Mouse (Mus musculus) fibroblast of lung, adult 2 months (primary cell): ENCODE measurements around the gene Ankzf1.

Experiments
- DNase-seq: peaks from one replicate; pipeline ENCODE4 v3.0.0-alpha.2; 2011; ENCODE audit warnings: low read depth

The Ankzf1 gene

DNA sequence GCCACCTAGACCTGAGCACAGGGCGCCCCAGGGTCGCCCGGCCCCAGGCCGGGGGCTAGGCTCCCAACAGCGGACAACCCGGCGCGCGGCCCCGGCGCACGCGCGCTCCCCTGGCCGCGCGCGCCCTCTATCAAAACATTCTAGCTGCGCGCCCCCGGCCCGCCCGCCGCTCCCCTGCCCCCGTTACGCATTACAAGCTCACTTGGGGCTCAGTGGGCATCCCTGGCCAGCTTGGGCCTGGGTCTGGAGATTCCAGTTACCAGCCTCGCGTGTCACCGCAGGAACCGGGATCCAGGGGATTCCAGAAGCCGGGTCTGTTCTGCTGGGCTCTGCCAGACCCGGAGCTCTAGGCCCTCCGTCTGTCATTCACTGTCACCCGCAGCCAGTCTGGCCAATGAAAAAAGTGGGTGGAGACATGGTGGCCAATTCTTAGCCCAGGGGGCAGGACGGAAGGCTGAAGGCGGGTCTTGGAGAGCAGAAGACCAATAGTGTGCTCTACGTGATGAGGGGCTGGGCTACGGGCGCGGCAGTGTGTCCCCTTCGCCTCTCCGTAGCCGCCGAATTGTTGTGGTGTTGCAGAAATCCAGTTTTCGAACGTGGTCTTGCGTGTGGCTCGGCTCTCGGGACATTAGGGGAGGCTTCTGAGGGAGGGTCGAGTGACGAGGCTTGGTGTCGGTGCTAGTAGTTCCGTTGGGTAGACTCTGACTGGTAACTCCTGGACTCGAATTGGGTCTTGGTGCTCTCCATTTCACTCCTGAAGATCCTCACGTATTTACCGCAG, at the start of gene Ankzf1, which contains the start of gene Atg9a:
Gene Ankzf1, plus strand, starts transcription at position 530 of the 781 bp plus-strand sequence.
Gene Atg9a, minus strand, starts transcription at position 575 of the 781 bp plus-strand sequence.
- DNase-seq = peak; percentile 98

DNA sequence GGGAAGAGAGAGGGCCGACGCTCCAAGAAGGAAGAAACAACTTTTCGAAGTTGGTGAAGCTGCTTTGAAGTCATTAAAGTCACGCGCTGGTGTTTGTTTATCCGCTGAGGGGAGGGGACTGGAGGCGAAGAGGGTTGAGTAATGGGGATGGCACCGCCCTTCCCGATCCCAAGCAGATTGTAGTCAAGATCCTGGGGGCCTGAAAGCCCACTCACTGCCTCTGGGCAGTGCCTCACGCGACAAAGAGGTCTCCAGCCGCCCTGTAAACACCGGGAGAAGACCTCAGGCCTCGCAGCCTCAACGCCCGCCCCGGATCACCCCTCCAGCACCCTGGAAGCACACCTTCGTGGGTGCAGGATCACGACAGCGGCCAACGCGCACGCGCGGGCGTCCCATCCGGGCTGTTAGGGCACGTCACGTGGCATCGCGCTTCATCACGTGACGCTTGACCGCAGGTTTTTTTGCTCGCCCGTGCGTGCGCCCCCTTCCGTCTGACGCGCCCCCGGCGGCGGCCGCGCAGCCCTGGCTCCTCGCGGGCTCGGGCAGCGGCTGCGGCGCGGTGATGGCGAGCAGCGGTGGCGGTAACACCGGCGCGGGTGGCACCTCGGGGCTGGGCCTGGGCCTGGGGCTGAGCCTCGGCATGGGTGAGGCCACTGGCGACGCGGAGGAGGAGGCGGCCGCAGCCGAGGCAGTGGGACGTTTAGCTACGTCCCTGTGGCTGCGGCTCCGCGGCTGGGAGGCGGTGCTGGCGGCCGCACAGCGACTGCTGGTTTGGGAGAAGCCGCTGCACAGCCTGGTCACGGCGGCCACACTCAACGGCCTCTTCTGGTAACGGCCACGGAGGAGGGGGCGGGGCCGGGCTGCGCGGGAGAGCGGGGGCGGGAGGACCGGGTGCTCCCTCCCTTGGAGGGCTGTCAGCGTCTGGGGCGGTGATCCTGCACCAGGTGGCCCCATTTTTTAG, 49.4 kb upstream of the Ankzf1 start, which contains the start of the genes Cnppd1 and Retreg2:
Gene Cnppd1, minus strand, starts transcription at position 411 of the 961 bp plus-strand sequence.
Gene Retreg2, plus strand, starts transcription at position 478 of the 961 bp plus-strand sequence.
- DNase-seq = peak; percentile 86

DNA sequence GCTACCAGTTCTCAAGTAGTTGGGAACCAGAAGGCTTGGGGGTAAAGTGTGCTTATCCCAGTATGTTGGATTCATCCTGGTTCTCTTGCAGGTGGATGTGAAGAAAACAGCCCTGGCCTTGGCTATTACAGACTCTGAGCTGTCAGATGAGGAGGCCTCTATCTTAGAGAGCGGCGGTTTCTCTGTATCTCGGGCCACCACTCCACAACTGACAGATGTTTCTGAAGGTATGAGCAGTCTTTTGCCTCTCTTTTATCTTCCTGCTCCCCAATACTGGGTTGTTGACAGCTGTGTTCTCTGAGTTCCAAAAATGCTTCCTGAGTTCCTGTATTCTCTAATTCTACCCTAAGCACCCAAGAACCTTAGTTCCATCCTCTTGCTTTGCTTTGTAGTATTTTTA, 46.4 kb upstream of the Ankzf1 start:
- DNase-seq = no peak

DNA sequence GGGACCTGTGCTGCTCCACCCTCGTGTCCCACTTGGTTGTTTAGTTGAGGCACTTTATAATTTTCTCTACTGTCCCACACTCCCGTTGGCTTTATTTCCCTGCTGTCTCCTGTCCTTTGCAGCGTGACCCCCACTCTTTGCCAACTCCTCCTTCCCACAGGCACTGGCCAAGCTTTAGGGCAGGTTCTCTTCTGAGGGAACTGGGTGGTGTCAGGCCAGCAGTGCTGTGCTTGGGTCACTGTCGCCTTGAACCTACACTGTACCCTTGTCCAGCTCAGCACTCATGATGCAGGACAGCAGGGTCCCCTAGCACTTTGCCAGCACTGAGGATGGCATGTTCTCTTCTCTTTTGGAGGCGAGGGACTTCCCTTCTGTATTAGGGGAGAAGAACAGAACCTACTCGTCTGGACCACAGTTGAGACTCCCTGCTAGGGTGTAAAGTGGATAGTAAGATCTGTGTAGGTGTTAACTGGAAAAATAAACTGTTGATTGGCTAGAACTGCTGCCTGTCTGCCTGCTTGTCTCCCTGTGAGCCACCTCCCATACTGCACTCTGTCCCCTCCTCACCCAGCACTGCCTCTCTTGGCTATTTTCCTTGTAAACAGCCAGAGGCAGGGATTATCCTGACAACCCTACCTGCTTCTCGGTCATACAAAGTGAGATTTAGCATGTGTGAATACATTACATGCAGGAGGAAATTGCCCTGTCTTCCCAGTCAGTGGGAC, 44.4 kb upstream of the Ankzf1 start:
- no peak for DNase-seq

DNA sequence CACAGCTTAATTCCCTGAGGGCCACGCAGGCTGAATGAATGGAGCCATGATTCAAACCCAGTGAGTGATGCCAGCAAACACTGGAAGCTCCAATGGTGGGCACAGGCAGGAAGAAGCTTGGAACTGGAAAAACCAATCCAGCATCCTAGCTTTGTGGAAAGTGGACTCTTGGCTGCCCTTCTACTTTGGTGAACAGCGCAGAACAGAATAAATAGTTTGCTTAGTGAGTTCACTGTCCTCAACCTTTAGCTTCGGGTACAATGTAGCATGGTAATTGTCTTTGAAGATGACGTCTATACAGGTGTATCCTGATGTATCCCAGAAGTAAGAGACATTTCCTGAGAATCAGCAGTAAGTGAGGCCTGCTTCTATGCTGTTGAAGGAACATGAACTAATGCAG, 43.2 kb upstream of the Ankzf1 start:
- no peak for DNase-seq

DNA sequence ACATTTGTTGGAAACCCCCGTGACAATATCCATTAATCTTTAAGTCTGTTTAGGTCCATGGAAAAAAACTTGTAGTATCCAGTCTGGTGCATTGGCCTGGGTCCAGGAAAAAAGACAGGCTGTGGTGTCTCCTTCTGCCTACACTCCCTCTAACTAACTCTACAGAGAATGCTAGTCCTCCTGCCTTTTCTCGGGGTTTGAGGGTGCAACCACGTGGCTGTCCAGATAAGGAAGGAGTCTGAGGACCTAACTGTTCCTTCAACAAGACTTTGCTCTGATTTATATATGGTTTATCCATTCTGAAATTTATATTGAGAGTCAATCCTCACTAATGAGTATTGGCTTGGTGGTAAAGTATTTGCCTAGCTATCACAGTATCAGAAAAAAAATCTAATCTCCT, 36.1 kb upstream of the Ankzf1 start:
- no peak for DNase-seq

DNA sequence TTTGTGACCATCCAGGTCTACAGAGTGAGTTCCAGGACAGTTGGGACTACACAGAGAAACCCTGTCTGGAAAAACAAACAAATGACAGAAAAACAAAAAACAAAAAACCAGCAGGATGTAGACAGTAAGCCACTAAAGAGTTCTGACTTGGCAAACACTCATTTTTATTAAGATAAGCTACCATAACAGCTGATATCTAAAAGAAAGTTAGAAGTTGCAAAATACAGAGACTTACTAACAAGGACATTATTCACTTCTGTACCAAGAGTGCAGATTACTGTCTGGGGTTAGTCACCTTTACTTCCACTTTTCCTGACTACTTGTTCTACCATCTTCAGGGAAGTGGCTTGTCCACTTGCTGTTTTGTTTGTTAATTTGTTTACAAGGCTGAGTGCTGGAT, 33.0 kb upstream of the Ankzf1 start:
- no peak for DNase-seq

DNA sequence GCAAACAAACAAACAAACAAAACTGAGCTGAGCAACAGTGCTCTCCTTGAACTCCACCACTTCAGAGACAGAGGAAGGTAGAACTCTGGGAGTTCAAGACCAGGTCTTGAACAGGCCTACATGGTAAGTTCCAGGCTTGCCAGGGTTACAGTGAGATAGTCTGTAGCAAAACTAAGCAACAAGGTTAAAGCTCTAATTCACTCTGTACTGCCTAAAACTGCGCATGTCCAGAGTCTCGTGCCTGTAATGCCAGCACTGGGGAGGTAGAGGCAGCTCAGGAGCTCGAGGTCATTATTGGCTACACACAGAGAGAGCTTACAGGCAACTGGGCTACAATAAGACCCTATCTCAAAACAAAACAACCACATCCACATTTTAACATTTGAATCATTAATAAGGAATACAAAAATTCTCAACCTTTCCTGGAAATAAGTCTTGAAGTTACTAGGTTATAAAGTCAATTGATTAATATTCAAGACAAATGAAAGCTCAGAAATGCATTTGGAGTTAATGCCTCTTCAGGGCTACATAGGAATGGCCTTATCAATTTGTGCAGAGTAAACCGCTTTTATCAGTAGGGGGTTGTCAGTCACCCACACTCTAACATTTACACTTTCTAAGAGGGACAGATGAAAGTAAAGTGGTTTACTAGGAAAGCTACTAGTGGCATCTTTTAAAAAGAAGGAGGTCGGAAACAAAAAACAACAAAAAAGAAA, 32.3 kb upstream of the Ankzf1 start:
- DNase-seq = no peak

DNA sequence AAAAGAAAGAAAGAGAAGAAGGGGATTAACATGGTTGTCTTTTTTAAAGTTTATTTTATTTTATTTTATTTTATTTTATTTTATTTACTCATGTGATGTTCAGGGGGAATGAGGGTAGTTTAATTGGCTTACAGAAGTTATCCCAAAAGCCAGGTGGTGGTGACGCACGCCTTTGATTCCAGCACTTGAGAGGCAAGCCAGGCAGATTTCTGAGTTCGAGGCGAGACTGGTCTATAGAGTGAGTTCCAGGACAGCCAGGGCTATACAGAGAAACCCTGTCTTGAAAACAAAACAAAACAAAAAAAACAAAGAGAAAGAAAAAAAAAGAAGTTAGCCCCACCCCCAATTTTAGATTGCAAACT, 31.7 kb upstream of the Ankzf1 start:
- DNase-seq = no peak

DNA sequence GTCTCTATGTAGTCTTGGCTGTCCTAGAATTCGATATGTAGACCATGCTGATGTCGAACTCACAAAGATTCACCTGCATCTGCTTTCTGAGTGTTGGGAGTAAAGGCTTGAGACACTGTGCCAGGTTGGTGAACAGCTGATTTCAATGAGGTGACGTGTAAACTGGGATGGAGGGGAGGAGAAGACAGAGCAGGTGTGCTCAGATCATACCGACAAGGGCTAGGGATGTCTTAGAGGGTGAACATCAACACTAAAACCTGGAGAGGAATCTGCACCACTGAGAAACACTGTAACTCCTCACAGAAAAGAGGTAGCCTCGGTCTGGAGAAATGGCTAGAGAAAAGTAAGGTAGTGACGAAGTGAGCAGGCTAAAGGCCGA, 23.9 kb upstream of the Ankzf1 start:
- DNase-seq = no peak

DNA sequence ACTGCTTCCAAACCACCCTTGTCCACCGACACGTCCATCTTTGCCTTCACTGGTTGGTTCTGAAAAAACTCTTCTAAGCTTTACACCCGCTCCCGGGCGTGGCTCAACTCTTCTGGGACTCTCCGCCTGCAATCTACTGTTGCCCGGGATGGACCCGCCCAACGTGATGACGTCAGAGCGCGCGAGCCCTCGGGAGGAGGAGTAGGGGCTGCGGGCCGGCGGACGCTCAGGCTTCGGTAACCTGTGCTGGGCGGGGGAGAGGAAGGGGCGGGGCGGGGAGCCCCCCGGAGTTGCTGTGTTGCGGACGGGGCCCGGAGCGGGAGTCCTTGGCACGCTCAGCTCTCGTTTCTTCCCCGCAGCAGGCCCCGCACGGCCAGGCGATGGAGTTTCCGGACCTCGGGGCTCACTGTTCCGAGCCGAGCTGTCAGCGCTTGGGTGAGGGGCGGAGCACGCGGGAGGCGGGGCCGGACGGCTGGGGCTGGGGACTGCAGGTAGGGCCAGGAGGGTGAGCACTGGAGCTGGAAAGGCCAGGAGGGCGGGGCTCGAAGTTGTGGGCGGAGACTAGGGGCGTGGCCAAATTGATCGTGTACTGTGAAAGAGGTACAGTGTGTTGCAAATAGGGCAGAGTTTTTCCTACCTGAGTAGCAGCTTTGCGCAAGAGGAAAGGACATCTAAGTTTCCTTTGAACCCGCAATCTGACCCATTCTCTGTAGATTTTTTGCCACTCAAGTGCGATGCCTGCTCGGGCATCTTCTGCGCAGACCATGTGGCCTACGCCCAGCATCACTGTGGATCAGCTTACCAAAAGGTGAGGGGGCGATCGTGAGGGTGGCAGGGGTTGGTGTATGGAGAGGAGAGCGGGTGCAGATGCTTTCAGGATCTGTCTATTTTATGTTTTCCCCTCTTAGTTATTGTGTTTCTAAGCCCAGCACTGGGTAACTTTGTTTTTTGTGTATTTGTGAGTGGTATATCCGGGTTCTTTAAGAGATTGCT, 23.2 kb upstream of the Ankzf1 start, which contains the start of gene Zfand2b:
Gene Zfand2b, plus strand, starts transcription at position 175 of the 993 bp plus-strand sequence.
- DNase-seq = peak; percentile 80

DNA sequence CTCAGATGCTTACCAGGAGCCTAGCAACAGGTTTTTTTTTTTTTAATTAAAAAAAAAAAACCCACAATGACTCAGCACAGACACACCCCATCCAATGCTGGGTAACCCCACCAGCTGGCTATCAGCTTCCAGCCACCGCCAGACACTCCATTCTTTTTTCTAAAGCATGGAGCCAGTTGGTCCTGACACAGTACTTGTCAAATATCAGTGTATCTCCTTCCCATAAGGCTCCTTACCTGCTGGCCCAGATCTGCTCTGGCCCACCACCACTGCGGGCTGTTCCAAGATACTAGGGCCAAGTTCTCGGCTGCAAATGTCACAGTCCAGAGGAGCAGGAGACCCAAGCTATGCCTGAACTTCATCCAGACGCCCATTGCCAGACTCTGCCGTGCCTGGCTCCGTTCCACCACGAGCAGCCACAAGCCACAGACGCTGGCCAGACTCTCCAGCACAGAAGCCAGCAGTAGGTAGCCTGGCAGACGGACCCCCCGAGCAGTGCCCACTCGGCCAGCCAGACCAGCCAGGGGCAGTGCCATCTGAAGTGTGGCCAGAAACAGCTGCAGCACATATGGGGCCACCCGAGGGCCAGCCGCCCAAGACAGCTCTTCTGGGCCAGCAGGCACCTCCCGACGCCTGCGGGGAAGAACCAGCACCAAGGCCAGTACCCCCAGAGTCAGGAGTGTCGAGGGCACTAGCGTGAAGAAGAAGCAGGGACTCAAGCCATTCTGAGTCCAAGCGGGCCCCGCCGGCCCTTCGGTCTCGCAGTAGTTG, 12.4 kb upstream of the Ankzf1 start:
- DNase-seq = peak; percentile 68

DNA sequence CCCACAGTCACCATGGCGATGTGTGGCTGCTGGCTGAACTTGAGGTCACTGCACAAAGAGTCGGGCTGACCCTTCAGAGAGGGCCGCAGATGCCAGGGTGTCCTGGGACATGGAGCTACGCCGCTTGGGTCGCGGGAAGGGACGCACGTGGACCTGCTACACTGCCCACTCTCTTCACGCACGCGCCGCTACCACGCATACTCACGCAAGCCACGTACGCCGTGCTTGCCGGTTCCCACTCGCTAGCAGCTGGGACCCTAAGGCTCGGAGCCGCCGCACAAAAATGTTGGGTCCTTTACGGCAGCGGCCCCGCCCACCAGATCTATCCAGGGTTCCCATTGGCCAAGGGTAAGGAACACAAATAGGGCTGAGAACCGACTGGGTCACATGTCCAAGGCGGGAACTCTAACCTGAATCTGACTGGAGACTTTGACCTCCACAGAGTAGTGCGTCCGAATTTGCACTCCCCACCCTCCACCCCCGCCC, 11.8 kb upstream of the Ankzf1 start, which contains the start of gene Abcb6:
Gene Abcb6, minus strand, starts transcription at position 288 of the 486 bp plus-strand sequence.
- peak; percentile 60 for DNase-seq

DNA sequence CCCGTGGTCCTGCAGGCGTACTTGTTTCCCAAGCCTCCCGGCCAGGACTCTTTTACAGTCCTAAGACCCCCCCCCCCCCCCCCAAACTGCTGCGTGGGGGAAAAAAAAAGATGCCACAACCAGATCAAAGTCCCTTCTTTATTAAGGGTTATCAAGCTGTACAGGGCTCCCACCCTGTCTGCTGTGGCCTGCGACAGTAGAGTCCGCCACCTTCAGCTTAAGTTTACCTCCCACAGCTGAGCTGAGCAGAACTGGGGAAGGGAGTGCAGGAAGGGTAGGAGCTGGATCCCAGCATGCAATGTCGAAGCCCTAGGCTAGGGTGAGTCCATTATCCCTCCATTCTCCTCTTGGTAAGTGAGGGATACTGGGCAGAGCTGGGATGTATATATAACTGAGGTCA, 11.2 kb upstream of the Ankzf1 start:
- DNase-seq = no peak

DNA sequence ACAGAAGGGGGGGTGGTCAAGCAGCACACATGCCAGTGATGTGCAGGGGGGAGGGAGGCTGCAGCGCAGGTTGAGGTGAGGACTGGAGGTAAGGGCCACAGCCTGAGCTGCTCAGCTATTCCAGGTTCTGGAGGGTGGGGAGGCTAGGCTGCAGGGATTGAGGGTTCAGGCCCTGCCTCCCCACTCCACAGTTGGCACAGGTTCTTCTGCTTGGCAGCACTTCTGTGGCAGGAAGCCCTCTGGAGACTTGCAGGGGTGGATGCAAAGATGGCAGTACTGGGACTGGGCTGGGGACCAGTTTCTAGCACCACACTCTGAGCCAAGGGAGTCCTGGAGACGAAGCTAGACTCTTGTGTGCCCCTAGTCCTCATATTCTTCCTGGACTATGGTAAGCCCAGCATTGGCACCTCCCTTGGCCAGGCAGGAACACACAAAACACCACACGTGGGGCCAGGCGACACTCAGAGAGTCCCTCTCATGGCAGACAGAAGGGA, 10.5 kb upstream of the Ankzf1 start:
- DNase-seq = no peak

DNA sequence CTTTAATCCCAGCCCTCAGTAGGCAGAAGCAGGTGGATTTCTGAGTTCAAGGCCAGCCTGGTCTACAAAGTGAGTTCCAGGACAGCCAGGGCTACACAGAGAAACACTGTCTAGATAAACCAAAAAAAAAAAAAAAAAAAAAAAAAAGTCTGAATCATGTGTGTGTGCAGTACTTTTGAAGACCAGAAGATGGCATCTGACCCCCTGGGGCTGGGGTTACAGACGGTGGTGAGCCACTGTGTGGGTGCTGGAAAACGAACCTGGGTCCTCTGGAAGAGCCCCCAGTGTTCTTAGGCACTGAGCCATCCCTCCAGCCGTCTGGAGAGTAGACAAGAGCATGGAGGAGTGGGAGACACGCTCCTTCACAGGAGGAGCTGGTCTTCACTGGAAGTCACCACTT, 9.8 kb upstream of the Ankzf1 start:
- no peak for DNase-seq

DNA sequence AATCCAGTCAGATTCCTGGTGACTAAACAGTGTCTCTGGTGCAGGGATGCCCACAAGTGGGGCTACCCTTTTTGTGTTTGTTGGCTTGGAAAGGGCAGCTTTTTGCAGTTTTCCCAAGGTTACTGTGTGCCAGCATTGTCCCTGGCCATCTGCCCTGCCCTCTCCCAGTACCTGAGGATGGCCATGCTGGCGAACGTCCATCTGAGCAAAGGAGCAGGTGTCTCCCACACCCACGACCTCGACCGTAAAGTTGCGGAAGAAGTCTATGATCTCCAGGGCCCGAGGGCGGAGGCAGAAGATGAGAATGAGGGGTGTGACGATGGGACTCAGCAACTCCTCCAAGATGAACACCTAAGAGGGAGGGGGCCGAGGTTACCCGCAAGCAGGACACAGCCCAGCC, 6.5 kb upstream of the Ankzf1 start:
- DNase-seq = no peak

DNA sequence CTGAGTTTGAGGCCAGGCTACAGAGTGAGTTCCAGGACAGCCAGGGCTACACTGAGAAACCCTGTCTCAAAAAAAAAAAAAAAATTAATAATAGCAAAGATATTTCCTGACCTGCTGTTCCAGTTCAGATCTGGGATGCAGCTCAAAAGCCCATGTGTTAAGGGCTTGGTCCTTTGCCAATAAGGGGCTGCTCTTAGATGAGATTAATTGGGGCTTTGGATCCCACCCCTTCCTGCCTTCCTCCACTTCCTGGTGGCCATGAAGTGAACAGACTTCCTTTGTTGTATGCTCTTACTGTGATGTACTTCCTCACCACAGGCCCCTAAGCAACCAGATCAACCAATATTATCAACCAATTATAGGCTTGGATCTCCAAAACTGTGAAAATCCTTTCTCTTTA, 4.8 kb upstream of the Ankzf1 start:
- DNase-seq = no peak

DNA sequence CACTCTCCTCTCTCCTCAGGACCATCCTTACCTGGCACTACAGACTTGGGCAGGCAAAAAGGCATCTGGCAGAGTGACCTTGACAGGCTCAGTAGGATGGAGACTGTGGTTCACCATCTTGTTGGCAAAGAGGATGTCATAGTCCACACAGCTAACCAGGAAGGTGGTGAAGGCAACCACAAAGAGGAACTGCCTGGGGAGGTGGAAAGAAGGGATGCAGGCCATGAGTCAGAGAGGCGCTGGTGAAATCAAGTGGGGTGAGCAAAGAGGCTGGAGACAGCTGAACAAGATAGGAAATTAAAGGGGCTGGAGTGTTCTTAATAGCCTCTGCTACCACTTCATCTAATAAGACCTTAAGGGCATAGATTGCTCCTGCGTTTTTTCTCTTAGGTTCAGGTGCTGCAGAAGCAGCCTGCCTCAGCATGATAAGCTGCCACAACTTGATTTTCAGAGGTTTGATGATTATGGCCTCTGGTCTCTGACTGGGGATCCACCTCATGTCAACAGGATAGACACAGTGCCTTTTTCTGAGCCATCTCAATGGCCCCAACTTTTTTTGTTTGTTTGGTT, 4.0 kb upstream of the Ankzf1 start:
- no peak for DNase-seq
